Mouse (Mus musculus): ENCODE data around the gene Smim23. TPM values are rescaled to one million over a fixed set of nuclear protein-coding genes. Genes with fewer than 3 reads are reported as not detected.
A peak's percentile ranks its signal among the peaks of the same experiment; 100 is the strongest.

Gene Smim23
- total RNA-seq (2021): not detected
- long read RNA-seq, experiment 1: 0 reads
- long read RNA-seq, experiment 2: 0 reads

- DNase-seq: no peak
These were observed at the start of gene Smim23 for GRCm38 (mm10) chr11:32824505-32824904. Smim23 (minus strand) TSS chr11:32824605.

- DNase-seq: peak in 1 of 2 experiments; percentile 19
These were observed 44.4 kb upstream of the Smim23 start for GRCm38 (mm10) chr11:32868619-32869383.

GRCm38 (mm10) chr11:32864615-32865014 is 40.2 kb upstream of the Smim23 start:
- no peak for DNase-seq

- peak; percentile 82 to 85 for DNase-seq
These were observed 33.0 kb upstream of the Smim23 start for GRCm38 (mm10) chr11:32857418-32857879.

- peak; percentile 16 to 42 for DNase-seq
These were observed 22.3 kb upstream of the Smim23 start for GRCm38 (mm10) chr11:32846682-32847222.

GRCm38 (mm10) chr11:32841169-32841568 is 16.8 kb upstream of the Smim23 start:
- DNase-seq: no peak

GRCm38 (mm10) chr11:32840256-32840655 is 15.9 kb upstream of the Smim23 start:
- DNase-seq: peak; percentile 24 to 31

- no peak for DNase-seq
These were observed 10.6 kb upstream of the Smim23 start for GRCm38 (mm10) chr11:32835022-32835421.

GRCm38 (mm10) chr11:32834367-32834918 is 10.0 kb upstream of the Smim23 start:
- DNase-seq: peak; percentile 7 to 22

- DNase-seq: no peak
These were observed 6.8 kb downstream of the Smim23 start for GRCm38 (mm10) chr11:32817566-32817965.

- DNase-seq: no peak
These were observed 10.1 kb downstream of the Smim23 start for GRCm38 (mm10) chr11:32814286-32814685.

- DNase-seq: no peak
These were observed 15.3 kb downstream of the Smim23 start for GRCm38 (mm10) chr11:32809091-32809490.

- DNase-seq: peak; percentile 48 to 69
These were observed 18.4 kb downstream of the Smim23 start for GRCm38 (mm10) chr11:32805958-32806357.

- DNase-seq: peak; percentile 22 to 41
These were observed 20.7 kb downstream of the Smim23 start for GRCm38 (mm10) chr11:32803658-32804057.

- DNase-seq: no peak
These were observed 22.7 kb downstream of the Smim23 start for GRCm38 (mm10) chr11:32801715-32802114.

GRCm38 (mm10) chr11:32800929-32801375 is 23.5 kb downstream of the Smim23 start:
- no peak for DNase-seq

- no peak for DNase-seq
These were observed 26.0 kb downstream of the Smim23 start for GRCm38 (mm10) chr11:32798445-32798844.

GRCm38 (mm10) chr11:32794759-32795445 is 29.5 kb downstream of the Smim23 start:
- no peak for DNase-seq

GRCm38 (mm10) chr11:32786201-32786600 is 38.2 kb downstream of the Smim23 start:
- DNase-seq: no peak

GRCm38 (mm10) chr11:32785591-32786147 is 38.7 kb downstream of the Smim23 start:
- no peak for DNase-seq

- no peak for DNase-seq
These were observed 41.7 kb downstream of the Smim23 start for GRCm38 (mm10) chr11:32782724-32783123.
